Mouse (Mus musculus) kidney, adult 10 weeks (tissue): ENCODE data around the gene Cdc42bpa. TPM values are rescaled to one million over a fixed set of nuclear protein-coding genes. Genes with fewer than 3 reads are reported as not detected.

Source experiments
- polyA plus RNA-seq: library from polyadenylated mRNA; stranded (reverse); fragments of 350-450 nt; fragmentation: Illumina TruSeq; extraction: RNeasy Lipid Tissue Mini Kit (QIAGEN cat#74804); gene quantifications from one replicate; pipeline ENCODE4 v1.2.3, GENCODE M21; 2014; ENCODE audit warnings: low read depth, low replicate concordance

Gene Cdc42bpa
- 91.0 TPM for polyA plus RNA-seq

GRCm38 (mm10) chr1:179959721-179960542, at the start of gene Cdc42bpa:
Gene Cdc42bpa (plus strand): TSS chr1:179960472.

GRCm38 (mm10) chr1:180198959-180199714, 238.9 kb downstream of the Cdc42bpa start, which contains the start of gene Coq8a:
Gene Coq8a (minus strand): TSS chr1:180199602.

Other genes with a start within 250 kb of the Cdc42bpa start
- not detected for gene Kif28, start 215.2 kb upstream of the Cdc42bpa start, polyA plus RNA-seq
- gene Gm10518, start 157.1 kb upstream of the Cdc42bpa start, polyA plus RNA-seq: not detected
- gene Ahctf1, start 156.8 kb upstream of the Cdc42bpa start, polyA plus RNA-seq: 61.0 TPM
- gene Coq8a, start 239.1 kb downstream of the Cdc42bpa start, polyA plus RNA-seq: 11.9 TPM